ENCODE assay signal across 7 mouse cellular contexts in the genomic region with DNA sequence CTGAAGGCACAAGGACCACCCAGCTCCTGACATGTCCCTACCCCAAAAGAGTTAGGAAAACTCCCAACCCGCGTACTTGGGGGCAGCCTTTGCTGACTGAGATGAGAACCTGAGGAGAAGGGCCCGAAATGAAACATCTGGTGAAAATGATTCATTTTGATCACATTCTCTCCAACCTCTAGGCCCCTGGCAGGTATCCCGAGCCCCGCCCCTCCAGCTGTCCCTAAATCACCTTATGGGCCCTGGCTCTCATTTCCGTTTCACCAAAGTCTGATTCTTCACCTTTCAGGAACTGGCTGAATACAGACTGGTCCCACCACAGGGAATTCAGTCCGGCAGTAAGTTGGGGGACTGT. TPM values are rescaled to one million over a fixed set of nuclear protein-coding genes. Genes with fewer than 3 reads are reported as not detected.
A peak's percentile ranks its signal among the peaks of the same experiment; 100 is the strongest.
DNase-seq lines count a peak whose midpoint lies in the region; ATAC-seq and TF ChIP-seq lines count a peak whose summit lies in the region.

No protein-coding gene starts in this region.

- peak overlapping the region; percentile 64 for H3K4me2 ChIP-seq in embryonic facial prominence, embryonic 14.5 days (ENCODE audit: low read depth, low read length)
- H3K4me2 ChIP-seq in hindbrain, embryonic 15.5 days: peak overlapping the region; percentile 68
- peak overlapping the region; percentile 62 for H3K4me2 ChIP-seq in midbrain, postnatal 0 days (ENCODE audit: low read depth, low read length, poor library complexity, severe bottlenecking)

- WGBS in embryonic facial prominence, embryonic 14.5 days: 20% methylated on average over 7 of the region's 7 CpGs
- 24% methylated on average over 7 of the region's 7 CpGs for WGBS in hindbrain, embryonic 15.5 days
- 20% methylated on average over 7 of the region's 7 CpGs for WGBS in midbrain, postnatal 0 days

- no peaks in the 10 kb centered on the region for H3K9me3 ChIP-seq in embryonic facial prominence, embryonic 14.5 days (ENCODE audit: control insufficient read depth, low read length)
- no peaks in the 10 kb centered on the region for H3K9me3 ChIP-seq in hindbrain, embryonic 15.5 days
- no peaks in the 10 kb centered on the region for H3K9me3 ChIP-seq in midbrain, postnatal 0 days (ENCODE audit: low read length)

- no peak overlapping the region for H3K27ac ChIP-seq in layer of hippocampus, adult 2 months
- no peak overlapping the region for H3K27ac ChIP-seq in embryonic facial prominence, embryonic 14.5 days (replicated peaks; ENCODE audit: low read depth, low read length)
- H3K27ac ChIP-seq in hindbrain, embryonic 15.5 days (replicated peaks): no peak overlapping the region
- no peak overlapping the region for H3K27ac ChIP-seq in midbrain, postnatal 0 days (ENCODE audit: low read depth, low read length)

- no peaks in the 10 kb centered on the region for H3K36me3 ChIP-seq in embryonic facial prominence, embryonic 14.5 days (ENCODE audit: control insufficient read depth, insufficient read depth, low read length)
- no peaks in the 10 kb centered on the region for H3K36me3 ChIP-seq in hindbrain, embryonic 15.5 days
- H3K36me3 ChIP-seq in midbrain, postnatal 0 days (ENCODE audit: insufficient read depth, low read length): no peaks in the 10 kb centered on the region

- 0 out of 2 replicates have a peak, but pooled peaks have one; percentile 11 for ATAC-seq in embryonic facial prominence, embryonic 14.5 days (ENCODE audit: low read depth)
- ATAC-seq in hindbrain, embryonic 15.5 days (ENCODE audit: low FRiP score, low read depth): no peak
- ATAC-seq in midbrain, postnatal 0 days (ENCODE audit: low FRiP score): no peak

- TF ChIP-seq CTCF in layer of hippocampus, adult 2 months (conservative IDR thresholded peaks at IDR 0.05): no peak
- no peak for TF ChIP-seq CTCF in midbrain, postnatal 0 days (IDR thresholded peaks at IDR 0.05)

- H3K4me1 ChIP-seq in embryonic facial prominence, embryonic 14.5 days (ENCODE audit: control insufficient read depth, insufficient read depth, low read length): peaks cover 7% of the 10 kb centered on the region
- peaks cover 11% of the 10 kb centered on the region for H3K4me1 ChIP-seq in hindbrain, embryonic 15.5 days (replicated peaks)
- H3K4me1 ChIP-seq in midbrain, postnatal 0 days (ENCODE audit: insufficient read depth, low read length): peaks cover 6% of the 10 kb centered on the region; the same call in 1 of the 2 replicates

- no peak for DNase-seq in layer of hippocampus, adult 2 months (ENCODE audit: low spot score in 2 of 2)
- DNase-seq in layer of hippocampus, adult 18-20 months (ENCODE audit: low spot score in 2 of 2): no peak
- no peak for DNase-seq in embryonic facial prominence, embryonic 14.5 days (ENCODE audit: low spot score)
- DNase-seq in midbrain, postnatal 0 days (ENCODE audit: low spot score): peak; percentile 9
- no peak for DNase-seq in urinary bladder, postnatal 4 days (ENCODE audit: low spot score in 2 of 2)
- DNase-seq in spleen, postnatal 10 days (ENCODE audit: low spot score in 2 of 2): no peak

- peak overlapping the region; percentile 59 for H3K4me3 ChIP-seq in layer of hippocampus, adult 2 months
- H3K4me3 ChIP-seq in embryonic facial prominence, embryonic 14.5 days (ENCODE audit: low read depth, low read length): peak overlapping the region; percentile 33
- peak overlapping the region; percentile 30 for H3K4me3 ChIP-seq in hindbrain, embryonic 15.5 days
- H3K4me3 ChIP-seq in midbrain, postnatal 0 days (ENCODE audit: low read depth, low read length): peak overlapping the region; percentile 28

- H3K9ac ChIP-seq in embryonic facial prominence, embryonic 14.5 days (ENCODE audit: low read depth, low read length): peak overlapping the region; percentile 26; the same call in 1 of the 2 replicates
- H3K9ac ChIP-seq in hindbrain, embryonic 15.5 days: no peak overlapping the region
- 0 out of 2 replicates have a peak overlapping the region, but pooled peaks have one; percentile 46 for H3K9ac ChIP-seq in midbrain, postnatal 0 days (replicated peaks; ENCODE audit: low read length, poor library complexity, severe bottlenecking)

- H3K27me3 ChIP-seq in embryonic facial prominence, embryonic 14.5 days (replicated peaks; ENCODE audit: control insufficient read depth, insufficient read depth, low read length): no peaks in the 10 kb centered on the region
- H3K27me3 ChIP-seq in hindbrain, embryonic 15.5 days: no peaks in the 10 kb centered on the region
- no peaks in the 10 kb centered on the region for H3K27me3 ChIP-seq in midbrain, postnatal 0 days (ENCODE audit: insufficient read depth, low read length)

RNA-seq across cellular contexts. Expression of gene Spns3, which starts 25.8 kb away (rescaled TPM):
- under 1 TPM; 0.13 to 0.47 TPM for total RNA-seq in layer of hippocampus, adult 2 months (2021)
- total RNA-seq in layer of hippocampus, adult 18-20 months (2021): under 1 TPM; 0.25 to 0.27 TPM
- polyA plus RNA-seq in embryonic facial prominence, embryonic 14.5 days (2014; fragmentation: Nextera tagmentation; extraction: Ambion mirVana): 0.18 and 0.54 TPM in 2 replicates
- polyA plus RNA-seq in hindbrain, embryonic 15.5 days (2015; fragmentation: Nextera tagmentation; extraction: Ambion mirVana): 0.08 and 0.18 TPM in 2 replicates
- total RNA-seq in midbrain, postnatal 0 days (2014; rRNA removed): 0.22 and 0.24 TPM in 2 replicates
- polyA plus RNA-seq in midbrain, postnatal 0 days (2015; fragmentation: Nextera tagmentation; extraction: Ambion mirVana): not detected in 2 replicates

RNA-seq across cellular contexts. Expression of gene Ube2g1, which starts 31.0 kb away (rescaled TPM):
- total RNA-seq in layer of hippocampus, adult 2 months (2021): 10 to 100 TPM; 44.1 to 44.7 TPM
- 10 to 100 TPM; 40.8 to 42.9 TPM for total RNA-seq in layer of hippocampus, adult 18-20 months (2021)
- polyA plus RNA-seq in embryonic facial prominence, embryonic 14.5 days (2014; fragmentation: Nextera tagmentation; extraction: Ambion mirVana): 58.5 and 66.8 TPM in 2 replicates
- polyA plus RNA-seq in hindbrain, embryonic 15.5 days (2015; fragmentation: Nextera tagmentation; extraction: Ambion mirVana): 84.5 and 85.2 TPM in 2 replicates
- 44.2 and 46.0 TPM in 2 replicates for total RNA-seq in midbrain, postnatal 0 days (2014; rRNA removed)
- 57.3 and 64.5 TPM in 2 replicates for polyA plus RNA-seq in midbrain, postnatal 0 days (2015; fragmentation: Nextera tagmentation; extraction: Ambion mirVana)
